Mouse (Mus musculus) frontal cortex, postnatal 25 days (tissue): ENCODE measurements around the gene Kbtbd7.
"Not testable (repeated sequence)": the region's sequence is repeated elsewhere in the genome, so short reads cannot be mapped to it uniquely, and the experiment has no call there.

ENCODE experiments used
- DNase-seq, 2 experiments: peaks; one replicate each; pipeline ENCODE4 v3.0.0; 2022; ENCODE audit warnings: low spot score in 2 of 2

The Kbtbd7 gene

GRCm38 (mm10) chr14:79425979-79426729 lies at the start of gene Kbtbd7:
Kbtbd7 (plus strand) TSS chr14:79426511.
- peak; percentile 84 to 90 for DNase-seq

- DNase-seq, result no peak
Measured at GRCm38 (mm10) chr14:79377041-79377440, 49.3 kb upstream of the Kbtbd7 start.

DNA sequence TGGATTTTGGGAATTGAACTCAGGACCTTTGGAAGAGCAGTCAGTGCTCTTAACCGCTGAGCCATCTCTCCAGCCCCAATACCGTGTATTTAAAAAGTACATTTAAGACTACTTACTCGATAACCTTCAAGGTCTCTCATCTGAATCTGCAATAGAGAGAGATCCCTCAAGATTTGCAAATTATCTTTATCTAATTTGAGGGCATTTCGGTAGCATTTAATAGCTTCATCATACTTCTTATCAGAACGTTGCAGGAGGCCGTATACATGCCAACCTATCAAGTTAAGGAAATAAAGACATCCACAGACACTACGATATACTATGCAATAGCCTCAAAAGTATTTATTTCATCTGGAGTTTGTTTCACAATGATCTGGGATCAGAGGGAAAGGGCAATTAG lies 43.2 kb upstream of the Kbtbd7 start:
- no peak for DNase-seq

- DNase-seq, result no peak
Measured at GRCm38 (mm10) chr14:79388304-79388703, 38.0 kb upstream of the Kbtbd7 start.

GRCm38 (mm10) chr14:79389438-79390264 lies 36.7 kb upstream of the Kbtbd7 start:
- no peak for DNase-seq

- DNase-seq, result peak; percentile 91 to 92
Measured at GRCm38 (mm10) chr14:79390265-79390926, 35.9 kb upstream of the Kbtbd7 start, which contains the start of gene Naa16. Naa16 (minus strand) TSS chr14:79390778.

- no peak for DNase-seq
Measured at GRCm38 (mm10) chr14:79393289-79393688, 33.0 kb upstream of the Kbtbd7 start.

DNA sequence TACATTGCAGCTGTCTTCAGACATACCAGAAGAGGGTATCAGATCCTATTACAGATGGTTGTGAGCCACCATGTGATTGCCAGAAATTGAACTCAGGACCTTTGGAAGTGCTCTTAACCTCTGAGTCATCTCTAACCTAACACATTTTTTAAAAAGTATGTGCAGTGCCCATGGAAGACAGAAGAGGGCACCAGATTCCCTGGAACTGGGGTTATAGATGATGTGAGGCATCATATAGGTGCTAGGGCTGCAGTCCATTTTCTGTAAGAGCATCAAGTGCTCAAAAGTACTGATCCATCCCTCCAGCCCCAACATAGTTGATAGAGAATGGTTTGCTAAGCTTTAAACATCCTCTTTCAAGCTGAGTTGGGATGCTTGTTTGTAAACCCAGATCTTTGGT lies 31.7 kb upstream of the Kbtbd7 start:
- DNase-seq, result no peak

DNA sequence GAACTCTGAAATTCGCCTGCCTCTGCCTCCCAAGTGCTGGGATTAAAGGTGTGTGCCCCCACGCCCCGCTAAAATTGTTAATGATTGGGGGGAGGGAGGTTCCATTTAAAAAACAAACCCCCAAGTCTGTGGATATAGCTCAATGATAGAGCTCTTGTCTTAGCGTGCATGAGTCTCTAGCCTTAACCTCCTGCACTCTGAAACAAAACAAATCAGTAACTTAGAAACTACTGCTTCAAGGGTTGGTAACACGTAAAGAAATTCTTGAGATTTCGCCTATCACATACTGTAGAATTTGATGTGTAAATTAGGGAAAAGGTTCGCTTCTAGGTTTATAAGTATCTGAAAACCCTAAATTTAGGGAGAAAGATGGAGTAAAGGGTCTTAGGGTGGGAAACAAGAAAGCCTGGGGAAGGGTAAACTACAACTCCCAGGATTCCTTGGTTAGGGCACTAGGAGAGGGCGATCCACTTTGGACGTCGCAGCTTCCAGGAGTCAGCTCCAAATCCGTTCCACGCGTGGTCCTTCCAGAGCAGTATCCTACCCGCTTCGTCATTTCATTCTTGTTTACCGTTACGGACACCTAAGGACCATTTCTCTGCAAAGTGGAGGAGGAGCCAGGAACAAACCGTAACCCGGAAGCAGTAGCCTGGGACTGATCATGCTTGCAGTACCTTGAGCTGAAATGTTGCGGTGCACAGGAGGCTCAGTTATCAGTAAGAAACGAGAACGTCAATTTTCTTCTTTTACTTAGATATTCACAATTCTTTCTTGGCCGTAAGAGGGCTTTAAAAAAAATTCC lies 28.8 kb upstream of the Kbtbd7 start, which contains the start of gene Mtrf1:
TSS of gene Mtrf1 (plus strand) at position 452 of the 802 bp plus-strand sequence.
- peak; percentile 48 to 54 for DNase-seq

DNA sequence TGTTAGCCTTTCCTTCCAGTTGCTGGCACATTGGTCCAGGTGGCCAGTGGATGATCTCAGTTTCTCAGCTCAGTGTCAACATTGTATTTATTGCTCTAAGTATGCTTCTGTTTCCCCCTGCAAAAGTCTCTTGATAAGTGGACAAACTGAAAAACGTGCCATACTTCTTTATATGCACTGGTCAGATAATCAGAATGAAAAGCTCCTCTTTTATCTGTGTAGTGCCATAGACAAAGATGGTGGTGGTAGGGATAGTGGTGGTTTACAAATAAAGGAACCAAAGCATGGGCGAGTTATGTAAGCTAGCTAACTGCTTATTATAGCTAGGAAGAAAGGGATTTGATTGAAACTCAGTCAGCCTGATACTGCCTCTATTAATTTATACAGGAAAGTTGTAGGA lies 18.7 kb upstream of the Kbtbd7 start:
- DNase-seq, result no peak

- DNase-seq, result no peak
Measured at GRCm38 (mm10) chr14:79409278-79409830, 17.0 kb upstream of the Kbtbd7 start.

DNA sequence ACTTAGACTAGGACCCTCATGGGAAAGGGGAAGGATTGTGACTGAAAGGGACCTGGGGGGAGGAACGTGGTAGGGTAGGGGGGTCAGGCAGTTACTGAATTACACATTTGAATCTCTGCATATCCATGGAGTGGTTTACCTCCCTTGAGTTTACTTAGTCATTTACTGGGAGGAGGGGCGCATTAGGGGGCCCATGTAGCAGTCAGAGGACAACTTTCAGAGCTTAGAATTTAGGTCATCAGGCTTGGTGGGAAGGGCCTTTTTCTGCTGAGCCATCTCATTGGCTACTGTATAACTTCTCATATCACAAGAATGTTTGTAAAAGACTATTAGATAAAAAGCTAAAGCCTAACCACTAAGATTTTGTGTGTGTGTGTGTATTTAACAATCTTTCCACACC lies 15.6 kb upstream of the Kbtbd7 start:
- DNase-seq, result no peak

- DNase-seq, result no peak
Measured at GRCm38 (mm10) chr14:79413121-79413520, 13.2 kb upstream of the Kbtbd7 start.

- DNase-seq, result no peak
Measured at GRCm38 (mm10) chr14:79420083-79420685, 6.1 kb upstream of the Kbtbd7 start.

- not testable (repeated sequence) for DNase-seq
Measured at GRCm38 (mm10) chr14:79426730-79427365, 537 bp downstream of the Kbtbd7 start.

GRCm38 (mm10) chr14:79434068-79434467 lies 7.8 kb downstream of the Kbtbd7 start:
- DNase-seq, result no peak

DNA sequence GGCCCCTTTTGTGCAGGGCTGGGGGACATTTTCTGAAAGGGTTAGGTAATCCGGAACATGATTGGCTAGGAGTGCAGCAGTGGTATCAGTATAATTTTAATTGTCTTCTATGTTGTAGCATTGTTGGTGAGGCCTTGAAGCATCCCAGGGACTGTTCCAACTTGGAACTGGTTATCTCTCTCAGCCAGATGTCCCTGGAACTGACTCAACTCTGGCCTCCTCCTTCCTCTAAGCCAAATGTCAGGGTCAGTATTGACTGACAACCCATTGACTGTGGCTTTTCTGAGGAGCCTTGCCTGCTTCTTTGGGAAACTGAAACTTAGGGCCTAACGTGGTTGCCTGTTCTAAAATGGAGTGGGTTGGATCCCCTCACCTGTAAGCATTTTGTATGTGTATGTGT lies 14.3 kb downstream of the Kbtbd7 start:
- no peak for DNase-seq

DNA sequence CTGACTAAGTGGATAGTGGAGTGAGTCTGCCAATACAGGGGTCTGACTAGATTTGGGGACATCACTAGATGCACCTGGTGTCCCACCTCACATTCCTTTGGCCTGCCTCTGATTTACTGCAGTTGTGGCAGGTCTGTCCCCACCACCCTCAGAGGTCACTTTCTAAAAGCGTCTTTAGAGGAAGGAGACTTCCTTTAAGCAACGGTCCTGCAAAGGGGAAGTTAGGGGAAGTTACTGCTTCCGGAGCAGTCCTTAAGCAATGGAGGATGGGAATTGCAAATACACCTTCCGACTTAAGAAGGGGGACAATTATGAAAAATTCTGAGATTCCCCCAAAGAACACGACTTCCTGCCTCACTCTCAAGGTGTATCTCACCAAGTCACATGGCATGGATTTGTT lies 15.1 kb downstream of the Kbtbd7 start:
- DNase-seq, result no peak

DNA sequence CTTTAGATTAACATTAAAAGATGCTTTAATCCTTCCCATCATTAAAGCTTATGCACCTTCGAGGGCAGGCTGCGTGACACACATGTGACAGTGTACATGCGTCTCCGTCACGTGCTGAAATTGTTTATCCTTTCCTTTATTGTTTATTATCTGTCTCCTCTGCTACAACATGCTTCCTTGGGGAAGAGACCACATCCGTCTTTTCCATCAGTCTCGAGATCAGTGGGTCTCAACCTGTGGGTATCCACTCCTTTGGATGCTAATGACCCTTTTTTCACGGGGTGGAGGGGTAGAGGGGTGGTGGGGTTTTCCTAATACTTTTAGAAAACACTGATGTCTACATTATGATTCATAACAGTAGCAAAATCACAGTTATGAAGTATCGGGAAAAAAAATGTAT lies 18.3 kb downstream of the Kbtbd7 start:
- DNase-seq, result no peak

- no peak for DNase-seq
Measured at GRCm38 (mm10) chr14:79445055-79445620, 18.8 kb downstream of the Kbtbd7 start.
